Mouse (Mus musculus): ENCODE data around the gene Slc5a8.

DNA sequence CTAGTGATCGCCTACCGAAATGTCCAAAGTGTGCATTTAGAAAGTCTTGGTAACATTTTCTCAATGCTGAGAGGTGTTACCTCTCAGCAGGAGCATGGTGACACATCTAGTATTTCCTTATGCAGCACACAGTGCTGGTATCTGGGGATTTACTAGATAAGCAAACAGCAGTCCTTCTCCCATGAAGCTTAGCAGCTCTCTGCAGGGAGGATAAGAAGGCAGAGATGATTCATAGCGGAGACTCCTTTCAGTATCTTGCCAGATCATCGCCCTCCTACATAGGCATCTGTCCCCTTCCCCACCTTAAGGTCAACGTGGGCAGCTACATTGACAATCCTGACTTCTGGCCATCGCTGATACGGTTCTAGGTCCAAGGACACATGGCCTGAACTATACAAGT lies 8.4 kb upstream of the Slc5a8 start:
- no peak for TF ChIP-seq CTCF (IDR thresholded peaks at IDR 0.05; ENCODE audit: low read depth)
- no peak for TF ChIP-seq EP300 (IDR thresholded peaks at IDR 0.05; ENCODE audit: low read depth)

All from liver, postnatal 0 days (tissue).